1 mouse cellular context compared by ENCODE assay signal in genomic region chr1:88267489-88267888, GRCm38 (mm10).
TF ChIP-seq lines count a peak whose summit lies in the region.

No protein-coding gene starts in this region.

TF ChIP-seq in myocyte, 11 proteins besides CTCF, POLR2A, EP300 and RAD21:
- TF ChIP-seq TCF12 (IDR thresholded peaks at IDR 0.05; ENCODE audit: insufficient read depth, poor library complexity, severe bottlenecking) (no peak), SRF (IDR thresholded peaks at IDR 0.05; ENCODE audit: control insufficient read depth, insufficient read length, low read depth) (no peak), POLR2AphosphoS2 (IDR thresholded peaks at IDR 0.05; ENCODE audit: insufficient read length, low read depth) (no peak), REST (IDR thresholded peaks at IDR 0.05; ENCODE audit: insufficient read depth, insufficient read length) (no peak), TCF3 (IDR thresholded peaks at IDR 0.05; ENCODE audit: insufficient read length, low read depth) (no peak), MYOD1 (IDR thresholded peaks at IDR 0.05; ENCODE audit: control insufficient read depth in 1 of 3, insufficient read length in 2 of 3, low read depth in 2 of 3) (no peak), MYOG (IDR thresholded peaks at IDR 0.05; ENCODE audit: control insufficient read depth in 1 of 3, insufficient read depth in 1 of 3, insufficient read length in 2 of 3, low read depth in 2 of 3) (no peak), USF1 (IDR thresholded peaks at IDR 0.05; ENCODE audit: low read depth) (no peak), E2F4 (IDR thresholded peaks at IDR 0.05; ENCODE audit: insufficient read depth) (no peak), CEBPB (IDR thresholded peaks at IDR 0.05; ENCODE audit: insufficient read depth, poor library complexity, severe bottlenecking) (no peak), MAX (IDR thresholded peaks at IDR 0.05; ENCODE audit: low read depth) (no peak)
